Mouse (Mus musculus) intestine, postnatal 0 days (tissue): Measurements from ENCODE around the gene Odf3l2. TPM values are rescaled to one million over a fixed set of nuclear protein-coding genes. Genes with fewer than 3 reads are reported as not detected.
A peak's percentile ranks its signal among the peaks of the same experiment; 100 is the strongest.

ENCODE experiments used
- ATAC-seq: fragments of 200-750 bp; cut with Nextera tagmentation; 2 replicates; pipeline ENCODE4 v1.8.0; 2017; ENCODE audit warnings: mild to moderate bottlenecking, moderate TSS enrichment, moderate library complexity
- H3K27ac ChIP-seq: fragments of 300-500 bp; sonication (generic); 2 replicates; pipeline ENCODE4 v1.5.1; 2014; ENCODE audit warnings: mild to moderate bottlenecking, low read depth, low read length, moderate library complexity
- H3K27me3 ChIP-seq: fragments of 300-500 bp; sonication (generic); replicated peaks from 2 replicates; pipeline ENCODE4 v1.6.1; 2014; ENCODE audit warnings: low read length, mixed read lengths; ENCODE audit not compliant: control insufficient read depth, insufficient read depth
- H3K36me3 ChIP-seq: fragments of 300-500 bp; sonication (generic); 2 replicates; pipeline ENCODE4 v1.6.1; 2014; ENCODE audit warnings: mild to moderate bottlenecking, moderate library complexity; ENCODE audit not compliant: control insufficient read depth, insufficient read depth
- H3K4me1 ChIP-seq: fragments of 300-500 bp; sonication (generic); replicated peaks from 2 replicates; pipeline ENCODE4 v1.6.1; 2014; ENCODE audit warnings: antibody characterized with exemption, low read length, mixed read lengths; ENCODE audit not compliant: control insufficient read depth, insufficient read depth
- H3K4me2 ChIP-seq: fragments of 300-500 bp; sonication (generic); replicated peaks from 2 replicates; pipeline ENCODE4 v1.6.1; 2014; ENCODE audit warnings: low read depth, mild to moderate bottlenecking, moderate library complexity
- H3K4me3 ChIP-seq: fragments of 300-500 bp; sonication (generic); 2 replicates; pipeline ENCODE4 v1.5.1; 2014; ENCODE audit warnings: low read depth, low read length
- H3K9ac ChIP-seq: fragments of 300-500 bp; sonication (generic); 2 replicates; pipeline ENCODE4 v1.6.1; 2014; ENCODE audit warnings: mild to moderate bottlenecking, low read depth, low read length
- H3K9me3 ChIP-seq: fragments of 300-500 bp; sonication (generic); 2 replicates; pipeline ENCODE4 v1.6.1; 2016; ENCODE audit warnings: mixed run types; ENCODE audit not compliant: control insufficient read depth
- CTCF ChIP-seq: sonication (generic); IDR thresholded peaks from 2 replicates; pipeline ENCODE4 v1.5.1; 2016; ENCODE audit warnings: low read depth, mild to moderate bottlenecking, control low read depth, antibody characterized with exemption, moderate library complexity
- WGBS: fragments of 180-500 bp; shearing (Covaris S2); extraction: QIAGEN DNeasy Blood & Tissue Kit; methylation state at CpG from one replicate; pipeline ENCODE4 v1.1.7; 2014; 5-methylcytosine and 5-hydroxymethylcytosine counted together
- polyA plus RNA-seq: library from polyadenylated mRNA; unstranded; fragments of >200 nt; fragmentation: Nextera tagmentation; extraction: Ambion mirVana; gene quantifications from 2 replicates; pipeline ENCODE4 v1.2.1, GENCODE M21; 2015

Odf3l2 gene
- polyA plus RNA-seq, 1 experiment from 2014 or later: not detected

GRCm38 (mm10) chr10:79637128-79638110 is 8.1 kb downstream of the Odf3l2 start, which contains the start of gene Shc2:
TSS of gene Shc2 (minus strand) at chr10:79637918.
- peak; percentile 26 for ATAC-seq
- Histone ChIP-seq H3K27me3 (peaks cover 31% of the 10 kb centered on the region), H3K27ac (peak within 1 kb of the TSS; percentile 57), H3K9me3 (no peaks in the 10 kb centered on the region), H3K4me2 (peak within 1 kb of the TSS; percentile 75), H3K4me3 (peak within 1 kb of the TSS; percentile 57), H3K4me1 (no peaks in the 10 kb centered on the region), H3K36me3 (no peaks in the 10 kb centered on the region), H3K9ac (peak within 1 kb of the TSS; percentile 28)
- whole genome bisulfite sequencing: under 1% methylated on average over 89 of the region's 116 CpGs
- TF ChIP-seq CTCF: no peak

- Histone ChIP-seq H3K27ac (no peak overlapping the region), H3K9me3 (no peaks in the 10 kb centered on the region), H3K4me3 (no peak overlapping the region), H3K9ac (no peak overlapping the region), H3K36me3 (no peaks in the 10 kb centered on the region), H3K4me2 (no peak overlapping the region), H3K27me3 (peaks cover 31% of the 10 kb centered on the region), H3K4me1 (no peaks in the 10 kb centered on the region)
- ATAC-seq: no peak
- 81% methylated on average over 8 of the region's 8 CpGs for WGBS
- TF ChIP-seq CTCF: no peak
Observed at GRCm38 (mm10) chr10:79636287-79636686, 9.3 kb downstream of the Odf3l2 start.

GRCm38 (mm10) chr10:79633006-79633777 is 12.3 kb downstream of the Odf3l2 start:
- Histone ChIP-seq H3K27ac (no peak overlapping the region), H3K27me3 (peaks cover 19% of the 10 kb centered on the region), H3K4me3 (no peak overlapping the region), H3K4me1 (no peaks in the 10 kb centered on the region), H3K9ac (no peak overlapping the region), H3K4me2 (no peak overlapping the region), H3K9me3 (no peaks in the 10 kb centered on the region), H3K36me3 (no peaks in the 10 kb centered on the region)
- 79% methylated on average over 17 of the region's 17 CpGs for WGBS
- TF ChIP-seq CTCF: no peak
- no peak for ATAC-seq

GRCm38 (mm10) chr10:79631432-79631831 is 14.1 kb downstream of the Odf3l2 start:
- Histone ChIP-seq H3K9me3 (no peaks in the 10 kb centered on the region), H3K4me1 (no peaks in the 10 kb centered on the region), H3K27ac (no peak overlapping the region), H3K4me2 (no peak overlapping the region), H3K36me3 (no peaks in the 10 kb centered on the region), H3K4me3 (no peak overlapping the region), H3K9ac (no peak overlapping the region), H3K27me3 (peaks cover 2% of the 10 kb centered on the region)
- ATAC-seq: no peak
- no peak for TF ChIP-seq CTCF
- 69% methylated on average over 4 of the region's 4 CpGs for WGBS

GRCm38 (mm10) chr10:79628377-79628776 is 17.2 kb downstream of the Odf3l2 start:
- no peak for ATAC-seq
- Histone ChIP-seq H3K9ac (no peak overlapping the region), H3K9me3 (no peaks in the 10 kb centered on the region), H3K27me3 (no peaks in the 10 kb centered on the region), H3K4me3 (no peak overlapping the region), H3K4me1 (no peaks in the 10 kb centered on the region), H3K27ac (no peak overlapping the region), H3K4me2 (no peak overlapping the region), H3K36me3 (no peaks in the 10 kb centered on the region)
- no peak for TF ChIP-seq CTCF
- 84% methylated on average over 5 of the region's 5 CpGs for WGBS

GRCm38 (mm10) chr10:79626156-79626555 is 19.4 kb downstream of the Odf3l2 start:
- TF ChIP-seq CTCF: no peak
- WGBS: 83% methylated on average over 10 of the region's 10 CpGs
- Histone ChIP-seq H3K9ac (no peak overlapping the region), H3K36me3 (no peaks in the 10 kb centered on the region), H3K9me3 (no peaks in the 10 kb centered on the region), H3K27me3 (no peaks in the 10 kb centered on the region), H3K4me2 (no peak overlapping the region), H3K4me3 (no peak overlapping the region), H3K4me1 (no peaks in the 10 kb centered on the region), H3K27ac (no peak overlapping the region)
- no peak for ATAC-seq
